In genomic region chr5:123268477-123269474, GRCm38 (mm10) we compare ENCODE assay signal across 14 mouse cellular contexts. TPM values are rescaled to one million over a fixed set of nuclear protein-coding genes. Genes with fewer than 3 reads are reported as not detected.
DNase-seq lines count a peak whose midpoint lies in the region; ATAC-seq and TF ChIP-seq lines count a peak whose summit lies in the region.
"Had no signal": no experiment of that assay in that cellular context is flagged by ENCODE, and none has a peak within 500 bp of the region (broad histone marks: within the 10 kb centered on the region; RNA-seq: fewer than 3 reads in every experiment).

No protein-coding gene starts in this region.

- TF ChIP-seq CTCF in lung, postnatal 0 days (IDR thresholded peaks at IDR 0.05) = 0 out of 2 replicates have a peak, but pooled peaks have one; percentile 1
- peak; percentile 67; the same call in 1 of the 2 replicates for TF ChIP-seq CTCF in testis, adult 2 months (IDR thresholded peaks at IDR 0.05; ENCODE audit: control insufficient read depth, insufficient read depth, insufficient replicate concordance, low read depth, low read length)

- WGBS in lung, postnatal 0 days = 76% methylated on average over 28 of the region's 28 CpGs
- WGBS in embryonic facial prominence, embryonic 12.5 days = 39% methylated on average over 28 of the region's 28 CpGs

- no peaks in the 10 kb centered on the region for H3K36me3 ChIP-seq in lung, postnatal 0 days (ENCODE audit: insufficient read depth, low read length)
- no peaks in the 10 kb centered on the region for H3K36me3 ChIP-seq in embryonic facial prominence, embryonic 12.5 days
- H3K36me3 ChIP-seq in testis, adult 2 months (ENCODE audit: control insufficient read depth, insufficient read depth, low read length) = no peaks in the 10 kb centered on the region
- H3K36me3 ChIP-seq: liver, embryonic 15.5 days had no signal

- ATAC-seq in lung, postnatal 0 days = no peak
- no peak for ATAC-seq in embryonic facial prominence, embryonic 12.5 days (ENCODE audit: insufficient number of reproducible peaks, insufficient read depth, low FRiP score, low TSS enrichment)
- ATAC-seq: midbrain, embryonic 16.5 days had no signal

- no peak overlapping the region for H3K4me3 ChIP-seq in lung, postnatal 0 days (ENCODE audit: low read depth, low read length)
- H3K4me3 ChIP-seq in embryonic facial prominence, embryonic 12.5 days = no peak overlapping the region
- no peak overlapping the region for H3K4me3 ChIP-seq in testis, adult 2 months (ENCODE audit: control insufficient read depth, low read depth, low read length)
- H3K4me3 ChIP-seq: liver, embryonic 15.5 days had no signal

- H3K4me1 ChIP-seq in lung, postnatal 0 days (ENCODE audit: insufficient read depth, low read depth, low read length) = no peaks in the 10 kb centered on the region
- 0 out of 2 replicates have a peak, but pooled peaks cover 6% of the 10 kb centered on the region for H3K4me1 ChIP-seq in embryonic facial prominence, embryonic 12.5 days
- peaks cover 2% of the 10 kb centered on the region; the same call in 1 of the 2 replicates for H3K4me1 ChIP-seq in testis, adult 2 months (ENCODE audit: control insufficient read depth, insufficient read depth, low read length)
- H3K4me1 ChIP-seq: liver, embryonic 15.5 days had no signal

- no peak overlapping the region for H3K27ac ChIP-seq in lung, postnatal 0 days (ENCODE audit: low read length)
- peak overlapping the region; percentile 64 for H3K27ac ChIP-seq in embryonic facial prominence, embryonic 12.5 days
- H3K27ac ChIP-seq in testis, adult 2 months (ENCODE audit: control insufficient read depth, insufficient read depth, low read depth, low read length) = no peak overlapping the region
- H3K27ac ChIP-seq: liver, embryonic 15.5 days had no signal

- no peak overlapping the region for H3K9ac ChIP-seq in lung, postnatal 0 days (replicated peaks; ENCODE audit: low read depth)
- no peak overlapping the region for H3K9ac ChIP-seq in embryonic facial prominence, embryonic 12.5 days
- H3K9ac ChIP-seq: liver, embryonic 15.5 days had no signal

- no peak overlapping the region for H3K4me2 ChIP-seq in lung, postnatal 0 days (replicated peaks; ENCODE audit: low read depth, low read length)
- peak overlapping the region; percentile 30; the same call in 1 of the 2 replicates for H3K4me2 ChIP-seq in embryonic facial prominence, embryonic 12.5 days (replicated peaks)
- H3K4me2 ChIP-seq: liver, embryonic 15.5 days had no signal

- no peak for TF ChIP-seq POLR2A in testis, adult 2 months (IDR thresholded peaks at IDR 0.05; ENCODE audit: control insufficient read depth, low read depth, low read length)

- H3K9me3 ChIP-seq in lung, postnatal 0 days (ENCODE audit: low read length) = no peaks in the 10 kb centered on the region
- H3K9me3 ChIP-seq in embryonic facial prominence, embryonic 12.5 days = no peaks in the 10 kb centered on the region
- H3K9me3 ChIP-seq: liver, embryonic 15.5 days had no signal

- H3K27me3 ChIP-seq in lung, postnatal 0 days (replicated peaks; ENCODE audit: insufficient read depth, low read length) = no peaks in the 10 kb centered on the region
- no peaks in the 10 kb centered on the region for H3K27me3 ChIP-seq in embryonic facial prominence, embryonic 12.5 days
- H3K27me3 ChIP-seq in testis, adult 2 months (ENCODE audit: control insufficient read depth, insufficient read depth, low read length) = no peaks in the 10 kb centered on the region
- H3K27me3 ChIP-seq: CH12.LX; liver, embryonic 15.5 days had no signal

- peak; percentile 33 for DNase-seq in embryo, embryonic 10 days (ENCODE audit: low spot score)
- no peak for DNase-seq in embryo, embryonic 9.5 days (ENCODE audit: extremely low spot score)
- no peak for DNase-seq in lung, postnatal 0 days (ENCODE audit: low spot score)
- DNase-seq in lung, postnatal 10 days = no peak
- DNase-seq in gastrocnemius, postnatal 25 days = no peak
- no peak for DNase-seq in spleen, postnatal 14 days (ENCODE audit: low spot score in 2 of 2)
- DNase-seq: adrenal gland, postnatal 36 days; heart, adult 18-20 months; heart, postnatal 14 days had no signal

- no peak for TF ChIP-seq EP300 in lung, postnatal 0 days (IDR thresholded peaks at IDR 0.05)

RNA-seq across cellular contexts. Expression of gene Wdr66, which starts 16.9 kb away (rescaled TPM):
- 1.9 and 2.5 TPM in 2 replicates for polyA plus RNA-seq in lung, postnatal 0 days (2015; fragmentation: Nextera tagmentation; extraction: Ambion mirVana)
- 5.6 and 6.4 TPM in 2 replicates for polyA plus RNA-seq in embryonic facial prominence, embryonic 12.5 days (2016; fragmentation: Nextera tagmentation; extraction: Ambion mirVana)
- 45.1 and 46.7 TPM in 2 replicates for polyA plus RNA-seq in testis, adult 2 months (2012; rRNA removed)
- 1 to 10 TPM; 1.1 to 1.9 TPM for total RNA-seq in gastrocnemius, postnatal 25 days (2021)
